Mouse (Mus musculus): ENCODE data around the gene Pbx3. TPM values are rescaled to one million over a fixed set of nuclear protein-coding genes. Genes with fewer than 3 reads are reported as not detected.

The Pbx3 gene
- total RNA-seq, 2 experiments from 2014 or later, result 1.7 to 1.9 TPM

DNA sequence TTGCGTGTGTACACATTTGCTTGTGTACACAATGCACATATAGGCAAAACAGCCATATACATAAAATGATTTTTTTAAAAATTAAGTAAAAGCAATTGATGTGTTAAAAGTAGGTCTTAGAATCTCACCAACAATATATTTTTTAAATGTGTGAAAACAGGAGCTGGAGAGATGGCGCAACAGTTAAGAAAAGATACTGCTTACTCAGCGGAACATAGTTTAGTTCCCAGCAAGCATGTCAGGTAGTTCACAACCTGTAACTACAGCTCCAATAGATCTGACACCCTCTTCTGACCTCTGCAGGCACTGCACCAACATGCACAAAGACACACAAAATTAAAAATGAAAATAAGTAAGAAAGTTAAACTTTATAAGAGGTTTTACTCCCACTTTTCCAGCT lies 74.7 kb downstream of the Pbx3 start:
- no peak for DNase-seq (ENCODE audit: low spot score)

GRCm38 (mm10) chr2:34289726-34290125 lies 83.2 kb downstream of the Pbx3 start:
- no peak for DNase-seq (ENCODE audit: low spot score)

- no peak for DNase-seq (ENCODE audit: low spot score)
Measured at GRCm38 (mm10) chr2:34284239-34284638, 88.7 kb downstream of the Pbx3 start.

- DNase-seq (ENCODE audit: low spot score), result no peak
Measured at GRCm38 (mm10) chr2:34280996-34281395, 91.9 kb downstream of the Pbx3 start.

- DNase-seq (ENCODE audit: low spot score), result no peak
Measured at GRCm38 (mm10) chr2:34279726-34280125, 93.2 kb downstream of the Pbx3 start.

GRCm38 (mm10) chr2:34275630-34276193 lies 97.2 kb downstream of the Pbx3 start:
- DNase-seq (ENCODE audit: low spot score), result no peak

GRCm38 (mm10) chr2:34262046-34262445 lies 110.9 kb downstream of the Pbx3 start:
- DNase-seq (ENCODE audit: low spot score), result no peak

GRCm38 (mm10) chr2:34260653-34261076 lies 112.3 kb downstream of the Pbx3 start:
- DNase-seq (ENCODE audit: low spot score), result no peak

- DNase-seq (ENCODE audit: low spot score), result no peak
Measured at GRCm38 (mm10) chr2:34258256-34258655, 114.7 kb downstream of the Pbx3 start.

GRCm38 (mm10) chr2:34257611-34258010 lies 115.3 kb downstream of the Pbx3 start:
- no peak for DNase-seq (ENCODE audit: low spot score)

DNA sequence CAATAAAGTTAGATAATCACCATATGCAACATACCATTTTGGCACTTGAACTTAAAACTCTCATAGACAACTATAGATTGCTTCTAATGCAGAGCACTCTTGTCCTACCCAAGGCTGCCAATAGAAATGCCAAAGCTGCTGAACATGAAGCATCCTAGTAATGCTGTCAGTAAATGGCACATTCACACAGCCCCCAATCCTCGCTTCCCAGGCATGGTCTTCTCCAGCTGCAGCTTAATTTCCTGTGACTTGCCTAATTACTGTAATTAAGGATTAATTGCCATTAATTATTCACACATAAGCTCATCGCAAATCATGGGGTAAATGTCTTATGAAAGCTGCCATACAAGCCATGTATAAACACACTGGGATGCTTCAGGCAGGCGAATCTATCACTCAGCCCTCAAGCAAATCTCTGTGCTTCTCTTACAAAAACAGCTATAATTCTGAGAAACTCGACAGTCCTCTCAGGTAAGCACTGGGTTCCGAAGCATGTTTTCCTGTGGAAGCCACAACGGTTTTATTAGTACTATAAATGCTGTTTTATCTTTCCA lies 116.9 kb downstream of the Pbx3 start:
- DNase-seq (ENCODE audit: low spot score), result no peak

GRCm38 (mm10) chr2:34253627-34254026 lies 119.3 kb downstream of the Pbx3 start:
- no peak for DNase-seq (ENCODE audit: low spot score)

GRCm38 (mm10) chr2:34253111-34253510 lies 119.8 kb downstream of the Pbx3 start:
- DNase-seq (ENCODE audit: low spot score), result no peak

DNA sequence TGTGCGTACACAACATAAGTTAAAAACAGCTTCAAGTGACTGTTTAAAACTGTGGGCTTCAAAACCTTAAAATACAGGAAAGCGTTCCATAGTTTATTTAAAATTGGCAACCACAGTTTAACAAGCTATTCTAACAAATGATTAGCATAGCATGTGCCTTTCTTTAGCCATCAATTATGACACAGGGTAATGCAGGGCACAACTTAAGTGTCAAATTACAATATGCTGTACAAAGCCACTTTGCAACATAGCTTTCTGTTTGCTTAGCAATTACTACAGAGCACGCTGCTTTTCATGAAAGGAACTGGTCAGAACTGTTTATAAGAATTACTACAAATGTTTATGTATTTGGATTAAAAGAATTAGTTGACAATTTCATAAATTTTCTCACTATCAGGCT lies 120.7 kb downstream of the Pbx3 start:
- DNase-seq (ENCODE audit: low spot score), result no peak

DNA sequence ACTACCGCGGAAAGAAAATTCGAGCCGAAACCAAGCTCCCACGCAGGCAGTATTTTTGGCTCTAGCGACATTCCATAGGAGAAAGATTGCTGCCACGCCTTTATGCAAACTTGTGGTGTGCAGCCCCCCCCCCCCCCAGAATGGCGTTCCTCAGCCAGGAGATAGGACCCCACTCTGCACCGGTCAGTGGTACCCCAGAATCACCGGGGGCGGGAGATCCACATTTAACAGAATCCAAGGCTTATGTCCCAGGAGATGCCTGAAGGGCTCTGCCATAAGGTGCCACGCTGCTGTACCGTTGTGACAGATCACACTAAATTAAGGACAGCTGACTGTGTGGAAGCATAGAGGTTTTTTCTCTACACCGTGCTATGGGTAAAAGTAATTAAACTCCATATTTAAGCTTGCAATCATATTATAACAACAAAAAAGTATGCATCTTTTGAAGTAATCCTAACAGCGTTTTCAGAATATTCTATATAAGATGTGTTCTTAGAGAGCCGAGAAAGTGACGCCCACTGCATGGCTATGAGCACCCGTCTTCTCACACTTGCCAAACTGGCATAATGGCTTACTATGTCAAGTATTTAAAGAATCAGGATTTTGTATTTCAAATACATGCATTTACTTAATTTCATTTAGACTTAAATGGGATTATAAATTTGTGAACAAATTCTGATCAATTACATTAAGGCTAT lies 122.8 kb downstream of the Pbx3 start:
- no peak for DNase-seq (ENCODE audit: low spot score)

DNA sequence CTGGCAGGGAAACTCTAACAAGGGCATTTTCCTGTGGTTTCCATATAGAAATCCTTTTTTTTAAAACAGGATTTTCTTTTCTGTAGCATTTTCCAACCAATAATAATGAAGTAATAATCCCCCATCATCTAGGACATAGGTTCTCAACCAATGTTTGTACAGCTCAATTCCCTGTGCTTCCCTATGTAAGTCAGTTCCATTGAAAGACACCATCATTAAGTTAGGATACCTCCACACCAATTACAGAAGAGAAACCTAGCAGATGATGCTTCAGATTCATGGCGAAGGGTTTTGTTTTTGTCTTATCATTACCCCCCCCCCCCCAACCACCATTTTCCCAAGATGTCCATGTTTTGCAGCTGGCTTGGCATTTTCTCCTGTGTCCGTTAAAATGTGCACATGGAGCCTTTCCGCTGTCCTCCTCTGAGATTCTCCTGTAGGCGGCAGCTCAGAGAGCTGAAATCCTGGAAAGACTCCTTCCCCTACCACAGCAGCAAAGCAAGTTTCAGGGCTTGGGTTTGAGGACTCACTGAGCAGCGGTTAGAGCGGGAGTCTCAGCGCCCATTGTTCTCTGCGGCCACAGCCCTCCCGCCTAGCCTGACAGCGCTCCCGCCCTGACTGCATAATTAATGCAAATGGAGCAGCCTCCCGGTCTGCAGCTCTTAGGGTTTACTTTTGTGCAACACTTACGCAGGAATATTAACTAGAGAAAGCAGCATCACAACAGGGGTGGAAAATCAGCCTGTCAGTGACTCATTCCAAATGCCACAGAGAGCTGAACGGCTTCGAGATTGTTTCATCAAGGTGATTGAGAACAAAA lies 123.6 kb downstream of the Pbx3 start:
- DNase-seq (ENCODE audit: low spot score), result peak; percentile 1

- no peak for DNase-seq (ENCODE audit: low spot score)
Measured at GRCm38 (mm10) chr2:34240885-34241284, 132.1 kb downstream of the Pbx3 start.

DNA sequence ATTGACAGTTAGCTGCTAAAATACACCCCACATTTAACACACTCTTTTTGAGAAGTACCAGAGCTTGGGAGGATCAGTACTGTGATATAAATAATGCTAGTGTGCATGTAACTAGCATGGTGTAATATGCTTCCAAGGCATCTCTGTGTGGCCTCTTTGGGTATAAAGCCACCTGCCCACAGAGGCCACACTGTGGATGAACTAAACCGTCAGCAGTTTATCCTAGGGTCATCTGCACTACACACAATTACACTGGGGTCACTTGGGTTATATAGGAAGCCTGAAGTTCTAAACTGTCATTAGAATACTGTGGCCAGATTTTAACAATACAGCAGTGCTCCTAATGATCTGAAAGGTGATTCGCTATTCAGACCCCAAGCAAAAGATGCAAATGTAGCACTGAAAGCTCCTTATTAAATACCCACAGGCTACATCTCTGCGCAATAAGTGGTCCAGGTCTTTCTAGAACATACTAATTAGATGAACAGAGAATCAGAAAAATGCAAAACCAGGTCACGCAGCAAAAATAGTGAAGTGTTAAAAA lies 133.6 kb downstream of the Pbx3 start:
- no peak for DNase-seq (ENCODE audit: low spot score)

DNA sequence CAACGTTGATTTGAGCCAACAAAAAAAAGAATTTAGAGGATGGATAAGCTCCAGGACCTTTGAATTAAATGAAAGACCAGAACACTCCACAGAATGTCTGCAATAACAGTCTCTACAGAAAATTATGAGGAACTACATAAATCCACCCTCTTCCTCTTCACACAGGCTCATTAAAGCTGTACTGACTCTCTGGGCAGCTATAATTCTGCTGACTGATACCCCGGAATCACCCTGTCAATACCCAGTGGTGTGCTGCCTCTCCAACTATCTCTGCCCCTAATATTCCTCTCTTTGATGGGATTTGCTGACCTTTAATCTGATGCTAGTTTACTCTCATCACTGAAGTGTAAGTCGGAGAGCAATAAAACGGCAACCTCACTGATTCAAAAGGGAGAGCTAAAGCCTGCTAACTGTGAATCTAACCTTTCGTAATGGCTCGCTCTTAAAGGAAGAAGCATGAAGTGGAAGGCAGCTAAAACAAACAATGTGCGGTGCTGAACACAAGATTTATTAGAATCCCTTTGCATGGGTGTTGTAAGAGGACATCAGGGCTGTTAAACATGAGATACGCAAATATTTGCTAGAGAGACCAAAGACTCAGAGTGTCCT lies 137.4 kb downstream of the Pbx3 start:
- DNase-seq (ENCODE audit: low spot score), result no peak

DNA sequence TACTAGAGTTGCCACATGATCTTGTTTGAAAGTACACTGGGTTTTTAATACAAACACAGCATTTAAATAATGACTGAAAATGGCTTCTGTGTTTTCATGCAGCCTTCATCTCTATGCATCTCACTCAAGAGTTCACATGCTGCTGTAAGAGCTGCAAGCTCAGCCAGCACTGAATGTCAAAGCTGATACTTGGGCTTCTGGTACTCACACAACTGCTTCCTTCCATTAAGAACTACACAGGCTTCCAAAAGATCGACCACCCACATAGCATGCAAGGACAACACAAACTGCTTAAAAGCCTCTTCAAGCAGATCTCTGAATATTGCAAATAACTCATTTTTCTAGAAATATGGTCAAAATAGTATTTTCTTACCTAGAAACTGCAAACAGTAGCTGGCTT lies 138.7 kb downstream of the Pbx3 start:
- no peak for DNase-seq (ENCODE audit: low spot score)

DNA sequence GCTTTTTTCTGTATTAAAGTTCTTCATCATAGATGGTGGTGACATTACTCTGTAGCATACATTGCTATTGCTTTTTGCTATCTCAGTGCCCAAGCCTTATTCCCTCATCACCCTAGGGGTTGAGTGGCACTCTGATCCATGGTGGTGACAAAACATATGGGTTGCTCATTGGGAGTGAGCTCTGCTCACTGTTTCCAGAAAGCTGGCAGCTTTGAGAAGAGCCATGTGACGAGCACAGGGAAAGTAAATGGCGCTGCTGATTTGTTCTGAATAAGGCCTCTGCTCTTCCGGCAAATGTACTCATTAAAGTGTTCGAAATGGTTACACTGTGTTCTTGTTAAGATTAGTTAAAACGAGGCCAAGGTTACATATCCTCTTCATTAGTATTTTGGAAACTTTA lies 139.7 kb downstream of the Pbx3 start:
- no peak for DNase-seq (ENCODE audit: low spot score)

DNA sequence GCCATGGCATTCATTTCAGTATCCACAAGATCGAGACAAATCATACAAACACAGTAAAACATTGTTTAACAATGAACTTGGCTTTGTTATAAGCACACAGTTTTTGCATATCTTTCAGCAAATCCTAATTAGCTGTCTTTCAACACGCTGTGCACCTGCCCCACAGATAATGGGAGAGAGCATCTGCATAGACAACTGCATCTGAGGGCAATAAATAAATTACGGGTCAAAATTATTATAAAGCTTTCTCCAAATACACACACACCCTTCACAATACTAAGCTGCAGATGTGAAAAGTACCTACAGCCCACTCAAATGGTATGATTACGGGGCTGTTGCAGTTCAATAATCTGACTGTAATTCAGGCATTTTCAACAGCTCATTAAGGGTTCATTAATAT lies 145.3 kb downstream of the Pbx3 start:
- no peak for DNase-seq (ENCODE audit: low spot score)
